Mouse (Mus musculus): ENCODE data around the gene Elob.

Gene Elob

DNA sequence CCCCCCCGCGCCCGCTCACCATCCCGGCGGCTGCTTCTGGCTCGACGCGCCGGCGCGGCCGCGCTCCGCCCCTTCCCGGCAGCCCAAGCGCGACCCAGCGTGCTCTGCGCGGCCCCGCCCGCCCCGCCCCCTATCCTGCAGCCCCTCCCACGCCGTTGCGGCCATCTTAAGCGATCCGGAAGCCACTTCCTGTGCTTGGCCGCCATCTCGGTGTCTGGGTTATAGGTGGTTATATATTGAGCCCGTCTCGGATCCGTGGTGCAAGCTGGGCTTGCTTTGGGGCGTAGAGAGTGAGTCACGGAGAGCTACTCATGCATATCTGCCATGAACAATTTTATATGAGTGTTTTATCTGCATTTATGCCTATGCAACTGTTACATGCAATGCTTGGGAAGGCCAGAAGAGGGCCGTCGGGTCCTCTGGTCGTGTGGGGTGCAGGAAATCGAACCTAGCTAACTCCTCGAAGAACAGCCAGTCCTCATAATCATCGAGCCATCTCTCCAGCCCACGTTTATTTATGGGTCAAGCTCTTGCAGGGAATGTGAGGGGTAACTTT is at the start of gene Elob:
Elob (minus strand) TSS at position 73 of the 556 bp plus-strand sequence.
- peak; percentile 91 for DNase-seq

DNA sequence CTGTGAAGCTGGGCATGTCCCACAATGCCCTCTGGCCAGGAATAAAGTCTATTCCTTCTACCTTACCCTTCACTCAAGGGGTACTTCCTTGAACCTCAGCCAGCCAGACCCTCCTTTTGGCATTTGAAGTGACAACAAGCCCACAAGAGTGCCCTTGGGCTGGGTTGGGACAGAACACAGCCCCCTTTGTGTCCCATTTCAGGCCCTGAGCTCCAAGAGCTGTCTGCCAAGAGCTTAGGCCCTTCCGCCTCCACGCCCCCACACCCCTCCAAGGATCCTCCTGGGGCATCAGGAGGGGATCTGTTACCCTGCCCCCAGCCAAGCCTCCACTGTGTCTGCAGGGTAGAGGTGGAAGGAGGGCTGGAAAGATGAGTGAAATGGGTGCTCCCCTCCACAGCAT is 48.2 kb upstream of the Elob start:
- no peak for DNase-seq

DNA sequence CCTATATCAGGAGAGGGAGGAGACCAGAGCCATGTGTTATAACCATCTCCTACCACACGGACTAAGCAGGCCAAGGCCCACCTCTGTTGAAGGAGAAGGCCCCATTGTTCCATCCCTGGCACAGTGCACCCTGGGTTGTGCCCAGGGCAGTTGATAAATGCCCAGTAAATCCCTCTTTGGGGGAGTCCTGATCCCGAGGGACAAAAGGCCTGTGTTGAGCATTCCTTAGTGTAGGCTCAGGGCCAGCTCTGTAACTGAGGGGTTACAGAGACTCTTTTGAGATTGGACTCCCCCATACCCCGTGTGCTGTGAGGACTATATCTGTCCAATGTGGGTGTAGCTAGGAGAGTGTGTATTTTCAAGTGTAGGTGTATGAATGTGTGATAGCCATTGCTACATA is 47.8 kb upstream of the Elob start:
- no peak for DNase-seq

DNA sequence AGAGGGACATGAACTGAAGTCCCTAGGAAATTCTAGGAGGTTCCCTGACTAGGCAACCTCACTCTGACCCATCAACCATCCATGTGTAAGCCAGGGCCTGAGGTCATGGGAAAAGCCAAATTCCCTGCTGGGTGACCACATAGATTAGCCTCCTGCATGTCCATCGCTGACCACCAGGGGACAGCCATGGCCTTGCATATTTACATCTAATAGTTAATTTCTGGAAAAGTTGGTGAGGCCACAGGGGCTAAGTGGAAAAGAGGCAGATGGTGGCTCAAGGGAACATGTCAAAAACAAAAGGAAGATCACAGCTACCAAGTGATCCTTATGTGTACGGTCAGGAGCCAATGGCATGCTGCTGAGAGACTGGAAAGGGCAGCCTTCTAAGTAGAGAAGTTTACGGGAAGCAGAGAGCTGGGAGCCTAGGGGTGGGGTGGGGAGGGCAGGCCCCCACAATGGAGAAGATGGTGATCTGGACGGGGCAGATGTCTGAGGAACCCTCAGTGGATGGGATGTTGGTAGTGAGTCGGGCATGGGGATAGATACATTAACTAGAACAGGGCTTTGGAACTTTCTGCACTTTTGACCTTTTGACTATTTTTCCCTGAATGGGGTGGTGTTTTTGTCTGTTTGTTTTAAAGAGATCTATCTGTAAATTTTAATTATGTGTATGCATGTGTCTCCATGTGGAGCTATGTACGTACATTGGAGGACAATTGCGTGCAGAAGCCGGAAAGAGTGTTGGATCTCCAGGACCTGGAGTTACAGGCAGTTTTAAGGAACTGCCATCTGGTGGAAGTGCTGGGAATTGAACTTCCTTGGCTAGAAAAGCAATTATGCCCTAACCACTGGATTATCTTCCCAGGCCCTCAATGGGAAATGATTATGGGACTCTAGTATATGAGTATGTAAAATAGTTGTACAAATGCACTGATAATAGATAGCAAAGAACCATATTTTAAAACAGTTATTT is 45.2 kb upstream of the Elob start:
- peak; percentile 81 for DNase-seq

DNA sequence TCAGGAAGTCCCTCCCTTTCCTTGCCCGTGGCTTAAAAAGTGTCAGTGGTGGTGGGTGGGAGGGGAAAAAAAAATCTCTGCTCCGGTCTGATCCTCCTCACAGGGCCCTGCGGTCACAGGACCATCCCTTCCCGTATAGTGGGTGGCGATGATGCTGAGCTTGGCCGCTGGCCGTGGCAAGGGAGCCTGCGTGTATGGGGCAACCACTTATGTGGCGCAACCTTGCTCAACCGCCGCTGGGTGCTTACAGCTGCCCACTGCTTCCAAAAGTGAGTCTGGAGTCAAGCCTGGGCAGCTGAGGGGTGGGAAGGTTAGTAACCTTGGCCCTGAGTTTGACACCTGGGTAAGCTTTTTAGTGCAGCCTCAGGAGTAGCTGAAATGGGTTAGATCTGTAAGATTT is 39.6 kb upstream of the Elob start:
- no peak for DNase-seq

DNA sequence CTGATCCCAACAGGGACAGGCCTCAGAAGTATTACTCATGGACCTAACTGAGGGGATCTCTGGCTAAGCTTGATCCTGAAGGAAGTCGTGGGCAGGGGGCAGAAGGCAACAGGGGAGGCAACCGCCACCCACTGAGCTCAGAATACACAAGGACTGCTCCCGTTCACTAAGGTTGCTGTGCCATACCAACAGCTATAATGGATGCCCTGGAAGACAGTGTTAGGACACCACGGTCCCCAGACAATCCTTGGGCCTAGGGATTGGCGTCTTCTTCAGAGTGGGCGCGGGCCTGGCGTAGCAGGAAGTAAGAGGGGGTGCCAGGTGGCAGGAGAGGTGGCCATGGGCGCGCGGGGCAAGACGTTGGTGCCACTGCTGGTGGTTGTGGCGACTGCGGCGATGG is 38.8 kb upstream of the Elob start, which contains the start of gene Prss21:
Prss21 (plus strand) TSS at position 301 of the 400 bp plus-strand sequence.
- DNase-seq: no peak

DNA sequence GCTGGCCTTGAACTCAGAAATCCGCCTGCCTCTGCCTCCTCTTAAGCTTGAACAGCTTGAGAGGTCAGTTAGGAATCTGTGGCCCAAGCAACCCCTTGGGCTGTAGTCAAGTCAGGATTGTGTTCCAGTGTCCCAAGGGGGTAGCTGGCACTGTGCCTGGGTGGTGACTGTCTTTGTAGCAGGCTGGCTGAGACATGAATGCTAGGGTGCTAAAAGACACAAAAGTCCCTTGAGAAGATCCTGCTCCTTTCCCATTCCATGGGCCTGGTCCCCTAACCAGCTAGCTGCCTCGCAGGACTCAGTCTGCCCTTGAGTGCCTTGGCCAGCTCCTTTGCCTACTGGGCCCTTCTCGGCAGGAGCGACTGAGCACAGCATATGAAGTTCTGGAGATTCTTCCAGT is 34.0 kb upstream of the Elob start:
- peak; percentile 27 for DNase-seq

DNA sequence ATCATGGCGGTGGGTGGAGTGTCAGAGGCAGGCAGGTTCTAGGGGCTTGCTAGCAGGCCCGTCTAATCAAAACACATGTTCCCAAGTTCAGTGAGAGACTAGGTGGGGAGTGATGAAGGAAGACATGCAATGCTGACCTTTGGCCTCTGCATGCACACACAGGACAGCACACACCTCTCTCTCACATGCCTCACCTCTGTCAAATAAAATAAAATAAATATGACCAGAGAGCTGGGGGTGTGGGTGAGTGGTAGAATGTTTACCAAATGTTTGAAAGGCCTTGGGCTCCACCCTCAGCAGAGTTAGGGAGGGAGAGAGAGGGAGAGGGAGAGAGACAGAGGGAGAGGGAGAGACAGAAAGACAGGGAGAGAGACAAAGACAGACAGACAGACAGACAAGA is 29.0 kb upstream of the Elob start:
- no peak for DNase-seq

DNA sequence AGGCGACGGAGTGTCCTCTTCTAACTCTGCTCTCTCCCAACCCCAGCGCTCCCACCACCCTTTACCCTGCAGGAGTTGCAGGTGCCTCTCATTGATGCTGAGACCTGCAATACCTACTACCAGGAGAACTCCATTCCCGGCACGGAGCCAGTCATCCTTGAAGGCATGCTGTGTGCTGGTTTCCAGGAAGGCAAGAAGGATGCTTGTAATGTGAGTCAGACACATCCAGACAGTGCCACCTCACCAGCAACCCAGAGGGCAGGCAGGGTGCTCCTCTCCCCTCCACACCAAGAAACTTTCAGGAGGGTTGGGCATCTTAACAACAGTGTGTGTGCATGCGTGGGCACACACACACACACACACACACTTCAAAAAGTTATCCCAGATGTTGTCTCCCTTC is 28.3 kb upstream of the Elob start:
- no peak for DNase-seq

DNA sequence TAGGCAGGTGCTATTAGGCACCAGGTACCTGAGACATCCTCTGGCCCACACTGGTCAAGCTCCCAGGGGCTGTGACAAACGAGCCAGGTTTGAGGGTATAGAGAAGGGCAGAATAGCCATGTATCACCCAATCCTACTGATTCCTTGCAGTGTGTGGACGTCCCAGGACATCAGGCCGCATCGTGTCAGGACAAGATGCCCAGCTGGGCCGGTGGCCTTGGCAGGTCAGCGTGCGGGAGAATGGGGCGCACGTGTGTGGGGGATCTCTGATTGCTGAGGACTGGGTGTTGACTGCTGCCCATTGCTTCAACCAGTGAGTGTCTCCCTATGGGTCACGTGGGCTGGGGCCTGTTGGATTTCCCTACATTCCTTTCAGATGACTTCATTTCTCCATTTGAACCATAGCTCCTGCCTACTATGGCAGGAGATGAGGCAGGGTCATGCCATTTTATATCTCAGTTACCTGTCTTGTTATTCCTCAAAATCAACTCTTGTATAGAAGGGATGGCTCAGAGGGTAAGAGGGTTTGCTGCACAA is 25.4 kb upstream of the Elob start:
- DNase-seq: no peak

DNA sequence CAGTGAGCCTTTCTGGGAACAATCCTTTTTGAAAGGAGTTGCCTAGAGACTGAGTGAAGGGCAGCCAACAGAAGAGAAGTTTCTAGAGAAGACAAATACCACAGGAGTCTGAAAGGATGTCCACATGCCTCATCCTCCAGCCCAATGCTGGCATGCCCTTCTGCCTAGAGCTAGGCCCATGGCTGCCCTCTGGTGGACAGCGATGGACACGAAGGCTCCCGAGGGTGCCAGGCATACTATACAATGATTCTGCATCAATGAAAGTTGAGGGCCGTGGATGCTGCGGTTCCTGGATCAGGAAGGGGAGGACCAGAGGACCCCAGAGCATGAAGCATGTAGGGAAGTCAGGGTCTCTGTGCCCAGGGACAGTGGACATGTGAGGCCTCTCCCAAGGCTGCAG is 24.4 kb upstream of the Elob start:
- peak; percentile 81 for DNase-seq

DNA sequence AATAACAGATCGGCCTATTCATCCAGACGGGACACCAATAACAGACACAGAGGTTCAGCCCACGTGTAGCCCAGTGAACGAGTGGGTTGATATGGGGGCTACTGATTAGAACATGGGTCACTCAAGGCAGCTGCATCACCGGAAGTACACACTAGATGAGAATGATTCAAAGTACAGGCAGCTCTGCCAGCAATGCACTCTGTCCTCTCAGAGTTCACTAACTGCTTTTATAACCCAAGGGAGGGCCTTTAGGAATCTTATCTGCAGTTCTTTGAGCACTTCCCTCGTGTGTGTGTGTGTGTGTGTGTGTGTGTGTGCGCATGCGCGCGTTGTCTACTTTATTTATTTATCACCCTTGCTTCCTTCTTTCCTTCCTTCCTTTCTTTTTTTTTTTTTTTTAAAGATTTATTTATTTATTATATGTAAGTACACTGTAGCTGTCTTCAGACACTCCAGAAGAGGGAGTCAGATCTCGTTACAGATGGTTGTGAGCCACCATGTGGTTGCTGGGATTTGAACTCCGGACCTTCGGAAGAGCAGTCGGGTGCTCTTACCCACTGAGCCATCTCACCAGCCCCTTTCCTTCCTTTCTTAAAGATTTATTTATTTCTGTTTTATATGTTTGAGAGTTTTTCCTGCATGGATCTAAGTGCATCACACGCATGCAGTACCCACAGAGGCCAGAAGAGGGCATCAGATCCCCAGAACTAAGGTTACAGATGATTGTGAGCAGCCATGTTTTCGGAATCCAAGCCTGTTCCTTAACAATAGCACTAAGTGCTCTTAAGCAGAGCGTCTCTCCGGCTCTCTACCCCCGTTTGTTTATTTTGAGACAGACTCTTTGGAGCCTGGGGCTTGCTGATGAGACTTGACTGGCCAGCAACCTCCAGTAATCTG is 22.2 kb upstream of the Elob start:
- peak; percentile 77 for DNase-seq

DNA sequence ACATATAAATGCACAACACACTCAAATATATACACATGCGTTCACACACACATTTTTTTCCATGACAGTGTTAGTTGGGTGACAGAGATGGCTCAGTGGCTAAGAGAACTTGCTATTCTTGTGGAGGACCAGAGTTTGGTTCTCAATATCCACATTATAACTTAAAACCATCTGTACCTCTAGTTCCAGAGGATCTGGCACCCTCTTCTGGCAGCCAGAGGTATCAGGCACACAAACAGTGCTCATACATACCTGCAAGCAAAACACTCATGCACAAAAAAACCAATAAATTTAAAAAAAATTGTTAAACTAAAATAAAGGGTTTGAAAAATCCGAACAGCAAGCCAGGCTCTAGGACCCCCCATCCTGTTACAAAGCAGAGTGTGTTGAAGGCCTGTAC is 21.1 kb upstream of the Elob start:
- DNase-seq: no peak

DNA sequence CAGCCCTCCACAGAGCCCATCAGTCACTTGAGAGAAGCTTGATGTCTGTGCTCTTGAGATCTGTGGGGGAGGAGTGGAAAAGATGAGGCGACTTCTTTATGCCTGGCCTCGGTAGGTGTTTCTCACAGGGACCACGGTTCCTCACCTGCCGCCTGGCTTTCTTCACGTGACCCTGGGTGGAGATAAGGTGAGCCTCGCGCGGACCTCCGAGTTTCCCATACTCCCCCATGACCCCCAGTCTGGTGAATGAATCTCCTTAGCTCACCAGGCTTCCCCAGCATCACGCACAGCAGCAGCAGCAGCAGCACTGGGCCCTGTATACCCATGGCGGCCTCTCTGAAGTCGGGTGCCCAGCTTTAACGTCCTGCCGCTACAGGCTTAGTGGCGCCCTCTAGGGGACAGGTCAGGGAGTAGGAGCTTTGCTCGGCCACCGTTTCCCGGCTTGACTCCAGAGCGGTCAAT is 14.9 kb upstream of the Elob start, which contains the start of the genes Prss32 and Prss41:
Prss32 (plus strand) TSS at position 44 of the 462 bp plus-strand sequence.
Prss41 (minus strand) TSS at position 361 of the 462 bp plus-strand sequence.
- peak; percentile 71 for DNase-seq

DNA sequence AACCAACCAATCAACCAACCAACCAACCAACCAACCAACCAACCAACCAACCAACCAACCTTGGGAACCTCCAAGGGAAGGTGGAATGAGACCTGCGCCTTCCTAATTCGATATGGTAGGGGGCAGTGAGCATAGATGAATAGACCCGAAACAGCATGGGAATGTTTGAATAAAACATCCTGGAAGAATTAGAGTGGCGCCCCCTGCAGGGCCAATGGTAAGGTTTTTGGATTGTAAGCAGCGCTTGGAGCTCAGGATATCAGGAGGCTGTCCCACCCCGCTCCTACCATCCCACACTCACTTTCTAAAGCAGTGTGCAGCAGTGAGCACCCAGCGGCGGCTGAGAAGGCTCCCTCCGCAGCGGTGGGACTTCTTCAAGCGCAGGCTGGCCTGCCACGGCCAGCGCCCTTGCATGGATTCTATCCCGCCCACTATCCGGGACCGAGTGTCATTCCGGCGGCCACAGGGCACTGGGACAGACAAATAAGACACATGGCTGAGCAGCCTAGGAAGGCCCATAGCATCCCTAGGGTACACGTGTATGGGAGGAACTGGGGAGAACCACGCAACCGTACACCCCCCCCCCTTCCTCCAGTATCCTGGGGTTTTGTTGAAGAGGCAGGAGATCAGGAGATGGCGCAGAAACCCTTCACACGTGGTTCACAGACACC is 14.3 kb upstream of the Elob start:
- peak; percentile 28 for DNase-seq

DNA sequence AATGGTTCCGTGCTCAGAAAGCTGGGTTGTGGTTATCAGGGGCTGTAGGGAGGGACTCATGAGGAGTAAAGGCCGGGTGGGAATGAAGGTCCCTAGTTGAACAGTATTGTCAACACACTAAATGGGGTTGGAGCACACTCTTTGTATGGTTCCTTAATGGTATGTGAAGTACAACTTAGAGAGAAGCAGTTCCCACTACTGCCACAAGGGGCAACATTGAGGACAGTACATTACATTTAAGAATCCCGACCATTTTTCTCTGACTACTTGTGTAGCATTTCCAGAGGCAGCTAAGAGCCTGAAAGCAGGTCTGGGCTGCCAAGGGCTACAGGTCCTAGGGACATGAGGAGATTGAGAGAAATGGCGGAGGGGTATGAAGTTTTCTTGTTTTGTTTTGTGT is 12.2 kb upstream of the Elob start:
- DNase-seq: peak; percentile 83

DNA sequence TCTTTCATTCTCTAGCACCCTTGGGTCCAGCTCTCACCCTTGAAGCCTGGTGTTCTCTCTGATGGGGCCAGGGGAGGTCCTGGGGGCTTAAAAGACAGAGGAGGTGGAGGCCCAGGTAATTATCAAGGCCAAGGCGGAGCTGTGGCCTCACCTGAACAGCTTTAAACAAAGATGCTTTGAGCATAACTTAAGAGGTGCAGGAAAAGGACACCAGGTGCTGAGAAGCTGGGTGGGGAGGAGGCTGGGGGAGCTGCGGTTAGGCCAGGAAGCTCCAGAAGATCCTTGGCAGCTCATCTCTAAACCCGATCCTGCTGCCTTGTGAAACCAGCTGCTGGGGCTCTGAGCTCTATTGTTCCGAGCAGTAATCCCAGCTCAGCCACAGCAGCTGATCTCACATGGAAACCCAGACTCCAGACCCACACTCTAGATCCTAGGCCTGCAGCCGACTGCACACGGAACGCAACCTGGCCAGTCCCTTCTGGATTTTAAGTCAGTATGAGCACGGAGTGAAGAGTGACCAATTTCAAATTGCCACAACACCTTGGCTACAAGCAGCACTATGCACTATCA is 7.2 kb upstream of the Elob start, which contains the start of gene Prss33:
Prss33 (minus strand) TSS at position 51 of the 570 bp plus-strand sequence.
- no peak for DNase-seq

DNA sequence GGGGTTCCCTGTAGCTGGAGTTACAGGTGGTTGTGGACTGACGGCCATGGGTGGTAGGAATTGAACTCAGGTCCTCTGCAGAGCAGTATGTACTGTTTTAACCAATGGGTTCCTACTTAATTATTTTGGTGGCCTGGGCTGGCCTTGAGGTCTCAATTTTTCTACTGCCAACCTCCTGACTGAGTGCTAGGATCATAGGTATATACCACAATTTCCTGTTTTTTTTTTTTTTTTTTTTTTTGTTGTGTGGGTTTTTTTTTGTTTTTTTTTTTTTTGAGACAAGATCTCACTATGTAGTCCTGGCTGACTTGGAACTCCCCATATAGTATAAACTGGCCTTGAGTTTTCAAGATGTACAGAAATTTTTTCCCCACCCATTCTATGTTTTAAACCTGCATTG is 2.3 kb upstream of the Elob start:
- no peak for DNase-seq

DNA sequence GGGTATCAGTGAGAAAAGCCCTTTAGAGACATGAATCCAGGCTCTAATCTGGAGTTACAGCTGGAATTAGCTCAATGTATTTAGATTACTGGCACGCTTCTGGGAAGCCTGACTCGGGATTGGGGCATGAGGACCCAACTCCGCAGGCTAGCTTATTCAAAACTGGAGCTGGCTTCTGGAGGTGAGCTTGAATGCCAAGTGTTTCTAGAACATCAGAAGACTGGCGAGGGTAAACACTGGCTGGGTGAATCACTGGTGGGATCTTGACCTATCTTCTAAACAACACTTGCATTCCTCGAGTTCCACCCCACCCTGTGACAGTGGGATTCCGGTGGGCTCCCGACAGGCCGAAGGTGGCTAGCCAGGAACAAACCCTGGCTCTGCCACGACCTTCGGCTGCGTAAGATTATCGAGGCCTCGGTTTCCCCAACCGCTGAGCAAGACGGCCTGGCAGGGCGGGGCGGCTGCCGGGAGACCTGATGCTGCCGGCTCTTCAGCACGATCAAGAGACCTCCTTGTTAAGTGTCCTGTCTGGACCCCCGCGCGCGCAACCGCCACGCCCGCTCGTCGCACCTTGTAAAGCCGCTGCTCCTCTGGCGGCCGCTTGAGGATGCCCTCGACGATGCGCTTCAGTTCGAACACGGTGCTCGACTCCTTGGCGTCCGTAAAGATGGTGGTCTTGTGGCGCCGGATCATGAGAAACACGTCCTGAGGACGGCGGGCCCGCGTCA is 500 bp downstream of the Elob start:
- peak; percentile 73 for DNase-seq

DNA sequence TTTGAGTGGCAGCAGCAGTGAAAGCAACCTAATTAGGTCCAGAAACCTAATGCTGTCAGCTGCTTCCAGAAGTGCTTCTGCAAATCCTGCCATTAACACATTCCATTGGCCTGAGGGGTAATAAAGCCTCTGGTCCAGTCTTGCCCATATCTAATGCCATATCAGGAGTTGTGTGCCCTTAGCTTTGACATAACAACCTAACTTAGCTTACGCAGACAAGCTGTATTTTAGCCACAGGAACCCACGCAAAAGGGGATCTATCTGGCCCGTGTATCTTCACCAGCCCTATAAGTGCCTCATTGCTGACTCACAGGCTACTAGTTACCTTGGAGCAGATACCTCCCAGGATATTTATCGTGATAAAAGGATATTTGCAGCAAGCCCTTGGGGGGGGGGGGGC is 3.3 kb downstream of the Elob start:
- DNase-seq: no peak

DNA sequence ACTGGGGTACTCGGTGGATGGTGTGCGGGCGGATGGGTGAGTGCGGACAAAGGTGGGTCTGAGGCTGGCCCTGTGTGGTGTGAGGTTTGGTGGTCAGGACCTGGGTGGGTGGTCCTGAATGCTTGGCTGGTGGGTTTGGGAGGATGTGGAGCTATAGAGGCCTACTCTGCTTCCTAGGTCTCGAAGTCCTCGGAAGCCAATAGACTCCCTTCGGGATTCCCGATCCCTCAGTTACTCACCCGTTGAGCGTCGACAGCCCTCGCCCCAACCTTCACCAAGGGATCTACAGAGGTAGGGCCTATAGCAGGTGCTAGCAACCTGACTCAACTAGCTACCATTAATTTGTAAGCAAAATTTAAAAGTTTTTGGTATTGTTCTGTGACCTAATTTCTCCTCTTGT is 5.3 kb downstream of the Elob start:
- no peak for DNase-seq
